ENCODE assay signal across 8 mouse cellular contexts in the genomic region with DNA sequence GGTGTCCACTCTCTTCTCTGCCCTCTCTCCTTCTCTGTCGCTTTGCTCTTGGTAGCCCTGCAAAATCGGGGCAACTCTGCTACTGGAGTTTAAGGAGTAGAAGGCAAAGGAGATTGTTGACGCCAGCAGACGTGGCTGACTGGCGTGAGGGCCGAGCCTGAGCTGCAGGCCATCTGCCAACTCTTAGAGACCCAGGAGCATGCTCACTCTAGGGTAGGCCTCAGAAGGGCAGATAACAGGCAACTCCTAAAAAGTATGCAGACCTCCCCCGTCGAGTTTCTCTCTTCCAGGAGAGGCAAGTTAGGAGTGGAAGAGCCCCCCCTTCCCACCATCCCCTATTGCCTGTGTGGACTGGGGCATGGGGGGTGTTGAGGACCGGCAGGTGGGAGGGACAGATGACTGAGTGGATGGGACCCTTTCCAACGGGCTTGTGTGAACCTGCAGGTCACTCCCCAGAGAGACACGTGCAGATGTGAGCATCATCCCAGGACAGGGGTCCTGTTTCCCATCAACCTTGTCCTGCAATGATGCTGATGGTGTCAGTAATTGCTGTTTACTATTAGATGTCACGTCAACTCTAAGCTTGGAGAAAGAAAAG. TPM values are rescaled to one million over a fixed set of nuclear protein-coding genes. Genes with fewer than 3 reads are reported as not detected.
DNase-seq lines count a peak whose midpoint lies in the region; ATAC-seq and TF ChIP-seq lines count a peak whose summit lies in the region.

No protein-coding gene starts in this region.

- no peaks in the 10 kb centered on the region for H3K27me3 ChIP-seq in neural tube, embryonic 11.5 days (ENCODE audit: control insufficient read depth, insufficient read depth, low read length)
- peaks cover 99% of the 10 kb centered on the region for H3K27me3 ChIP-seq in forebrain, embryonic 13.5 days
- H3K27me3 ChIP-seq in midbrain, postnatal 0 days (ENCODE audit: insufficient read depth, low read length) = peaks cover 86% of the 10 kb centered on the region

- no peak for ATAC-seq in neural tube, embryonic 11.5 days (ENCODE audit: insufficient read depth, low FRiP score, low TSS enrichment)
- ATAC-seq in forebrain, embryonic 13.5 days = no peak
- ATAC-seq in midbrain, postnatal 0 days (ENCODE audit: low FRiP score) = peak; percentile 41
- ATAC-seq in erythroblast, adult 5-6 weeks (replicated peaks; ENCODE audit: low FRiP score, poor library complexity, severe bottlenecking) = no peak

- H3K9ac ChIP-seq in neural tube, embryonic 11.5 days (ENCODE audit: low read length) = peak overlapping the region; percentile 96
- H3K9ac ChIP-seq in forebrain, embryonic 13.5 days = no peak overlapping the region
- no peak overlapping the region for H3K9ac ChIP-seq in midbrain, postnatal 0 days (replicated peaks; ENCODE audit: low read length, poor library complexity, severe bottlenecking)

- H3K27ac ChIP-seq in neural tube, embryonic 11.5 days (ENCODE audit: low read depth, low read length) = peak overlapping the region; percentile 99
- H3K27ac ChIP-seq in forebrain, embryonic 13.5 days = no peak overlapping the region
- H3K27ac ChIP-seq in midbrain, postnatal 0 days (ENCODE audit: low read depth, low read length) = no peak overlapping the region

- 1% methylated on average over 12 of the region's 12 CpGs for WGBS in neural tube, embryonic 11.5 days
- 1% methylated on average over 12 of the region's 12 CpGs for WGBS in forebrain, embryonic 13.5 days
- WGBS in midbrain, postnatal 0 days = 4% methylated on average over 12 of the region's 12 CpGs

- DNase-seq in neural tube, embryonic 11.5 days (ENCODE audit: low spot score) = peak; percentile 65
- DNase-seq in neural tube, embryonic 10.5 days (ENCODE audit: extremely low spot score, low spot score) = no peak
- peak; percentile 63 to 69 for DNase-seq in kidney, postnatal 36 days
- DNase-seq in midbrain, postnatal 0 days (ENCODE audit: low spot score) = no peak
- no peak for DNase-seq in layer of hippocampus, postnatal 14 days (ENCODE audit: low spot score in 2 of 2)
- no peak for DNase-seq in right cerebral cortex, adult 2 months (ENCODE audit: low spot score in 2 of 2)

- peak overlapping the region; percentile 91 for H3K4me3 ChIP-seq in neural tube, embryonic 11.5 days (ENCODE audit: low read depth, low read length)
- H3K4me3 ChIP-seq in forebrain, embryonic 13.5 days = peak overlapping the region; percentile 52
- peak overlapping the region; percentile 39; the same call in 1 of the 2 replicates for H3K4me3 ChIP-seq in midbrain, postnatal 0 days (ENCODE audit: low read depth, low read length)

- no peaks in the 10 kb centered on the region; the same call in 1 of the 2 replicates for H3K36me3 ChIP-seq in neural tube, embryonic 11.5 days (ENCODE audit: control insufficient read depth, insufficient read depth, low read length)
- H3K36me3 ChIP-seq in forebrain, embryonic 13.5 days (ENCODE audit: poor library complexity, severe bottlenecking) = no peaks in the 10 kb centered on the region
- no peaks in the 10 kb centered on the region for H3K36me3 ChIP-seq in midbrain, postnatal 0 days (ENCODE audit: insufficient read depth, low read length)

- peaks cover 41% of the 10 kb centered on the region for H3K4me1 ChIP-seq in neural tube, embryonic 11.5 days (ENCODE audit: control insufficient read depth, insufficient read depth, low read length)
- H3K4me1 ChIP-seq in forebrain, embryonic 13.5 days = peaks cover 17% of the 10 kb centered on the region
- peaks cover 5% of the 10 kb centered on the region; the same call in 1 of the 2 replicates for H3K4me1 ChIP-seq in midbrain, postnatal 0 days (ENCODE audit: insufficient read depth, low read length)

- TF ChIP-seq CTCF in midbrain, postnatal 0 days (IDR thresholded peaks at IDR 0.05) = no peak

- H3K4me2 ChIP-seq in neural tube, embryonic 11.5 days (ENCODE audit: low read depth) = peak overlapping the region; percentile 78
- peak overlapping the region; percentile 95 for H3K4me2 ChIP-seq in forebrain, embryonic 13.5 days
- H3K4me2 ChIP-seq in midbrain, postnatal 0 days (ENCODE audit: low read depth, low read length, poor library complexity, severe bottlenecking) = peak overlapping the region; percentile 75; the same call in 1 of the 2 replicates

- H3K9me3 ChIP-seq in neural tube, embryonic 11.5 days (ENCODE audit: control insufficient read depth, low read length) = no peaks in the 10 kb centered on the region
- H3K9me3 ChIP-seq in forebrain, embryonic 13.5 days (replicated peaks) = no peaks in the 10 kb centered on the region
- no peaks in the 10 kb centered on the region for H3K9me3 ChIP-seq in midbrain, postnatal 0 days (ENCODE audit: low read length)

RNA-seq across cellular contexts. Expression of a gene that starts 1.1 kb away (rescaled TPM):
- 8.0 and 9.3 TPM in 2 replicates for polyA plus RNA-seq in neural tube, embryonic 11.5 days (2014; fragmentation: Nextera tagmentation; extraction: Ambion mirVana)
- polyA plus RNA-seq in forebrain, embryonic 13.5 days (2015; fragmentation: Nextera tagmentation; extraction: Ambion mirVana) = not detected in 2 replicates
- 0.27 TPM in 1 of 2 replicates, not detected in the other for total RNA-seq in midbrain, postnatal 0 days (2014; rRNA removed)
- polyA plus RNA-seq in midbrain, postnatal 0 days (2015; fragmentation: Nextera tagmentation; extraction: Ambion mirVana) = 0.16 TPM in 1 of 2 replicates, not detected in the other
- total RNA-seq in layer of hippocampus, postnatal 14 days (2021) = not detected
- total RNA-seq in erythroblast, adult 5-6 weeks (2015; ENCODE audit: low replicate concordance) = not detected in 2 replicates
- total RNA-seq in erythroblast, adult 5-6 weeks (2017; ENCODE audit: low replicate concordance) = not detected in 2 replicates

RNA-seq across cellular contexts. Expression of a gene that starts 5.4 kb away (rescaled TPM):
- 36.0 and 37.5 TPM in 2 replicates for polyA plus RNA-seq in neural tube, embryonic 11.5 days (2014; fragmentation: Nextera tagmentation; extraction: Ambion mirVana)
- not detected in 2 replicates for polyA plus RNA-seq in forebrain, embryonic 13.5 days (2015; fragmentation: Nextera tagmentation; extraction: Ambion mirVana)
- total RNA-seq in midbrain, postnatal 0 days (2014; rRNA removed) = 1.6 and 3.0 TPM in 2 replicates
- not detected in 2 replicates for polyA plus RNA-seq in midbrain, postnatal 0 days (2015; fragmentation: Nextera tagmentation; extraction: Ambion mirVana)
- not detected for total RNA-seq in layer of hippocampus, postnatal 14 days (2021)
- total RNA-seq in erythroblast, adult 5-6 weeks (2015; ENCODE audit: low replicate concordance) = not detected in 2 replicates
- not detected in 2 replicates for total RNA-seq in erythroblast, adult 5-6 weeks (2017; ENCODE audit: low replicate concordance)

RNA-seq across cellular contexts. Expression of a gene that starts 18.0 kb away (rescaled TPM):
- 4.1 and 4.5 TPM in 2 replicates for polyA plus RNA-seq in neural tube, embryonic 11.5 days (2014; fragmentation: Nextera tagmentation; extraction: Ambion mirVana)
- not detected in 2 replicates for polyA plus RNA-seq in forebrain, embryonic 13.5 days (2015; fragmentation: Nextera tagmentation; extraction: Ambion mirVana)
- total RNA-seq in midbrain, postnatal 0 days (2014; rRNA removed) = not detected in 2 replicates
- not detected in 2 replicates for polyA plus RNA-seq in midbrain, postnatal 0 days (2015; fragmentation: Nextera tagmentation; extraction: Ambion mirVana)
- not detected for total RNA-seq in layer of hippocampus, postnatal 14 days (2021)
- total RNA-seq in erythroblast, adult 5-6 weeks (2015; ENCODE audit: low replicate concordance) = not detected in 2 replicates
- not detected in 2 replicates for total RNA-seq in erythroblast, adult 5-6 weeks (2017; ENCODE audit: low replicate concordance)

RNA-seq across cellular contexts. Expression of a gene that starts 32.3 kb away (rescaled TPM):
- polyA plus RNA-seq in neural tube, embryonic 11.5 days (2014; fragmentation: Nextera tagmentation; extraction: Ambion mirVana) = 10.2 and 11.7 TPM in 2 replicates
- not detected in 2 replicates for polyA plus RNA-seq in forebrain, embryonic 13.5 days (2015; fragmentation: Nextera tagmentation; extraction: Ambion mirVana)
- total RNA-seq in midbrain, postnatal 0 days (2014; rRNA removed) = 0.22 TPM in 1 of 2 replicates, not detected in the other
- polyA plus RNA-seq in midbrain, postnatal 0 days (2015; fragmentation: Nextera tagmentation; extraction: Ambion mirVana) = not detected in 2 replicates
- total RNA-seq in layer of hippocampus, postnatal 14 days (2021) = not detected
- not detected in 2 replicates for total RNA-seq in erythroblast, adult 5-6 weeks (2015; ENCODE audit: low replicate concordance)
- total RNA-seq in erythroblast, adult 5-6 weeks (2017; ENCODE audit: low replicate concordance) = 0.34 TPM in 1 of 2 replicates, not detected in the other

RNA-seq across cellular contexts. Expression of a gene that starts 45.1 kb away (rescaled TPM):
- polyA plus RNA-seq in neural tube, embryonic 11.5 days (2014; fragmentation: Nextera tagmentation; extraction: Ambion mirVana) = 53.4 and 56.5 TPM in 2 replicates
- polyA plus RNA-seq in forebrain, embryonic 13.5 days (2015; fragmentation: Nextera tagmentation; extraction: Ambion mirVana) = not detected in 2 replicates
- 10.4 TPM in 1 of 2 replicates, not detected in the other for total RNA-seq in midbrain, postnatal 0 days (2014; rRNA removed)
- polyA plus RNA-seq in midbrain, postnatal 0 days (2015; fragmentation: Nextera tagmentation; extraction: Ambion mirVana) = not detected in 2 replicates
- total RNA-seq in layer of hippocampus, postnatal 14 days (2021) = not detected
- not detected in 2 replicates for total RNA-seq in erythroblast, adult 5-6 weeks (2015; ENCODE audit: low replicate concordance)
- 0.17 and 0.56 TPM in 2 replicates for total RNA-seq in erythroblast, adult 5-6 weeks (2017; ENCODE audit: low replicate concordance)

Comparison
In these comparisons a context has a peak if more than half of its experiments do, and no peak if none do; other contexts are left out.
1. DNase-seq: peak in neural tube, embryonic 11.5 days (single experiment) and kidney, postnatal 36 days (2 of 2); none in neural tube, embryonic 10.5 days (single experiment), midbrain, postnatal 0 days (single experiment), layer of hippocampus, postnatal 14 days (0 of 2) and right cerebral cortex, adult 2 months (0 of 2).
2. H3K4me3 ChIP-seq: peak in every context shown above with its lines; median percentile 91 in neural tube, embryonic 11.5 days; 52 in forebrain, embryonic 13.5 days; 39 in midbrain, postnatal 0 days.
3. Peak in every context shown above with its lines, with median percentiles within 50 percentile points of each other: H3K4me2 ChIP-seq.